8 mouse cellular contexts compared by ENCODE assay signal in the genomic region with DNA sequence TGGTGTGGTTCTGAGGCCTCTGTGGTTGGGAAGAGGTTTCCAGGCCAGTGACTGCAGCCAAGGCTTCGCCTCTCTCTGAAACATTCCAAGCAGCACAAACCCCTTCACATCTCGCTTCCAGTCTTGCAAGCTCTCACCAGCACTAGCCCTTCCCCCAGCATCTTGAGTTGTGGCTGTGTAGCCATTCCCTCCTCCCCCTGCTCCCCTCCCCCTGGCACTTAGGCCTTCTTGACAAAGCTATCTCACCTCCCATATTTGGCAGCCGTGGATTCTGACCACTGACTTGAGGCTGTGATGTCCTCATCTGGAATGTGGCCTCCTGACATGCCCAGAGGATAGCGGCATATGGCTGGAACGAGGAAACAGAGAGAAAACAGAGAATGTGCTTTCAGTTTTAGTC. TPM values are rescaled to one million over a fixed set of nuclear protein-coding genes. Genes with fewer than 3 reads are reported as not detected.
DNase-seq lines count a peak whose midpoint lies in the region; ATAC-seq and TF ChIP-seq lines count a peak whose summit lies in the region.

No protein-coding gene starts in this region.

- TF ChIP-seq POLR2A in testis, adult 2 months (IDR thresholded peaks at IDR 0.05; ENCODE audit: control insufficient read depth, low read depth, low read length) = no peak

- H3K4me1 ChIP-seq in neural tube, embryonic 11.5 days (ENCODE audit: control insufficient read depth, insufficient read depth, low read length) = no peaks in the 10 kb centered on the region
- peaks cover 17% of the 10 kb centered on the region for H3K4me1 ChIP-seq in heart, embryonic 10.5 days
- no peaks in the 10 kb centered on the region for H3K4me1 ChIP-seq in testis, adult 2 months (ENCODE audit: control insufficient read depth, insufficient read depth, low read length)
- no peaks in the 10 kb centered on the region for H3K4me1 ChIP-seq in hindbrain, embryonic 12.5 days

- H3K9ac ChIP-seq in neural tube, embryonic 11.5 days (ENCODE audit: low read length) = no peak overlapping the region
- no peak overlapping the region for H3K9ac ChIP-seq in hindbrain, embryonic 12.5 days

- DNase-seq in neural tube, embryonic 11.5 days (ENCODE audit: low spot score) = peak; percentile 11
- DNase-seq in neural tube, embryonic 10.5 days (ENCODE audit: extremely low spot score, low spot score) = no peak
- peak; percentile 86 for DNase-seq in heart, embryonic 10.5 days (ENCODE audit: low spot score)
- DNase-seq in kidney, postnatal 25 days = peak; percentile 31 to 49
- no peak for DNase-seq in cerebellum, postnatal 25 days
- DNase-seq in left cerebral cortex, adult 18-20 months (ENCODE audit: low spot score in 2 of 2) = no peak

- no peak overlapping the region for H3K4me2 ChIP-seq in neural tube, embryonic 11.5 days (ENCODE audit: low read depth)
- H3K4me2 ChIP-seq in hindbrain, embryonic 12.5 days (replicated peaks) = no peak overlapping the region

- TF ChIP-seq CTCF in testis, adult 2 months (IDR thresholded peaks at IDR 0.05; ENCODE audit: control insufficient read depth, insufficient read depth, insufficient replicate concordance, low read depth, low read length) = no peak

- H3K9me3 ChIP-seq in neural tube, embryonic 11.5 days (ENCODE audit: control insufficient read depth, low read length) = no peaks in the 10 kb centered on the region
- no peaks in the 10 kb centered on the region for H3K9me3 ChIP-seq in heart, embryonic 10.5 days
- H3K9me3 ChIP-seq in hindbrain, embryonic 12.5 days (replicated peaks) = no peaks in the 10 kb centered on the region

- 66% methylated on average over 5 of the region's 5 CpGs for WGBS in neural tube, embryonic 11.5 days
- 20% methylated on average over 5 of the region's 5 CpGs for WGBS in heart, embryonic 10.5 days
- WGBS in hindbrain, embryonic 12.5 days = 69% methylated on average over 5 of the region's 5 CpGs

- H3K36me3 ChIP-seq in neural tube, embryonic 11.5 days (ENCODE audit: control insufficient read depth, insufficient read depth, low read length) = no peaks in the 10 kb centered on the region
- H3K36me3 ChIP-seq in heart, embryonic 10.5 days = no peaks in the 10 kb centered on the region
- H3K36me3 ChIP-seq in testis, adult 2 months (ENCODE audit: control insufficient read depth, insufficient read depth, low read length) = no peaks in the 10 kb centered on the region
- H3K36me3 ChIP-seq in hindbrain, embryonic 12.5 days = no peaks in the 10 kb centered on the region

- H3K4me3 ChIP-seq in neural tube, embryonic 11.5 days (ENCODE audit: low read depth, low read length) = no peak overlapping the region
- H3K4me3 ChIP-seq in heart, embryonic 10.5 days = peak overlapping the region; percentile 22; the same call in 1 of the 2 replicates
- H3K4me3 ChIP-seq in testis, adult 2 months (ENCODE audit: control insufficient read depth, low read depth, low read length) = no peak overlapping the region
- H3K4me3 ChIP-seq in hindbrain, embryonic 12.5 days = no peak overlapping the region

- no peaks in the 10 kb centered on the region for H3K27me3 ChIP-seq in neural tube, embryonic 11.5 days (ENCODE audit: control insufficient read depth, insufficient read depth, low read length)
- no peaks in the 10 kb centered on the region for H3K27me3 ChIP-seq in heart, embryonic 10.5 days (ENCODE audit: insufficient read depth, poor library complexity, severe bottlenecking)
- no peaks in the 10 kb centered on the region for H3K27me3 ChIP-seq in testis, adult 2 months (ENCODE audit: control insufficient read depth, insufficient read depth, low read length)
- no peaks in the 10 kb centered on the region for H3K27me3 ChIP-seq in hindbrain, embryonic 12.5 days

- ATAC-seq in neural tube, embryonic 11.5 days (ENCODE audit: insufficient read depth, low FRiP score, low TSS enrichment) = no peak
- ATAC-seq in hindbrain, embryonic 12.5 days (ENCODE audit: low FRiP score) = no peak

- H3K27ac ChIP-seq in neural tube, embryonic 11.5 days (ENCODE audit: low read depth, low read length) = no peak overlapping the region
- peak overlapping the region; percentile 81 for H3K27ac ChIP-seq in heart, embryonic 10.5 days
- peak overlapping the region; percentile 10; the same call in 1 of the 2 replicates for H3K27ac ChIP-seq in testis, adult 2 months (ENCODE audit: control insufficient read depth, insufficient read depth, low read depth, low read length)
- no peak overlapping the region for H3K27ac ChIP-seq in hindbrain, embryonic 12.5 days

RNA-seq across cellular contexts. Expression of gene Hsd17b7, which starts 37.5 kb away (rescaled TPM):
- 22.7 and 24.9 TPM in 2 replicates for polyA plus RNA-seq in neural tube, embryonic 11.5 days (2014; fragmentation: Nextera tagmentation; extraction: Ambion mirVana)
- 27.8 and 30.4 TPM in 2 replicates for polyA plus RNA-seq in heart, embryonic 10.5 days (2016; fragmentation: Nextera tagmentation; extraction: Ambion mirVana)
- polyA plus RNA-seq in testis, adult 2 months (2012; rRNA removed) = 2.5 and 3.3 TPM in 2 replicates
- total RNA-seq in left cerebral cortex, adult 18-20 months (2021) = 10 to 100 TPM; 14.4 to 17.4 TPM
- 21.9 and 29.4 TPM in 2 replicates for polyA plus RNA-seq in hindbrain, embryonic 12.5 days (2016; fragmentation: Nextera tagmentation; extraction: Ambion mirVana)

Comparison
In these comparisons a context has a peak if more than half of its experiments do, and no peak if none do; other contexts are left out.
1. DNase-seq: peak in neural tube, embryonic 11.5 days (single experiment), heart, embryonic 10.5 days (single experiment) and kidney, postnatal 25 days (2 of 2); none in neural tube, embryonic 10.5 days (single experiment), cerebellum, postnatal 25 days (0 of 2) and left cerebral cortex, adult 18-20 months (0 of 2).
2. H3K27ac ChIP-seq: peak in heart, embryonic 10.5 days (single experiment) and testis, adult 2 months (single experiment); none in neural tube, embryonic 11.5 days (single experiment) and hindbrain, embryonic 12.5 days (single experiment).